Mouse (Mus musculus) thymus, postnatal 25 days (tissue): ENCODE measurements around the gene B4galnt3.

Experiments
- DNase-seq: peaks from one replicate; pipeline ENCODE4 v3.0.0; 2022

Gene B4galnt3

GRCm38 (mm10) chr6:120264151-120264550, 30.2 kb downstream of the B4galnt3 start:
- DNase-seq, result peak; percentile 14

DNA sequence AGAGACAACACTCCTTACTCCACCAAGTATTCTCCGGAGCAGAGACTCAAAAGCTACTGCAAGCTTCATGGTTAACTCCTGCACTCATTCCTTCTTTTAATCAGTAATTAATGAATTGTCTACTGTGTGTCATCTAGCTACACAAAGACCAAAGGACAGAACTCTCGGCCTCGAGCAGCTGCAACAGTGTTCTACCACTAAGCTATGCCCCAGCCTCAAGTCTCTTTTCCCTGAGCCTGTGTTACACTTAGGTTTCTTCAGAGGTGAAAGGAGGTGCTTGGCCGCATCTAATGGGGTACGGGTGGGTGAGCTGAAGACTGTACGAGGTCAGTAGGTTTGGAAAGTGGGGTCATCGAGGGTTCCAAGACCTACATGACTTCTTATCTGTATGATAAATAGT, 30.8 kb downstream of the B4galnt3 start:
- no peak for DNase-seq

DNA sequence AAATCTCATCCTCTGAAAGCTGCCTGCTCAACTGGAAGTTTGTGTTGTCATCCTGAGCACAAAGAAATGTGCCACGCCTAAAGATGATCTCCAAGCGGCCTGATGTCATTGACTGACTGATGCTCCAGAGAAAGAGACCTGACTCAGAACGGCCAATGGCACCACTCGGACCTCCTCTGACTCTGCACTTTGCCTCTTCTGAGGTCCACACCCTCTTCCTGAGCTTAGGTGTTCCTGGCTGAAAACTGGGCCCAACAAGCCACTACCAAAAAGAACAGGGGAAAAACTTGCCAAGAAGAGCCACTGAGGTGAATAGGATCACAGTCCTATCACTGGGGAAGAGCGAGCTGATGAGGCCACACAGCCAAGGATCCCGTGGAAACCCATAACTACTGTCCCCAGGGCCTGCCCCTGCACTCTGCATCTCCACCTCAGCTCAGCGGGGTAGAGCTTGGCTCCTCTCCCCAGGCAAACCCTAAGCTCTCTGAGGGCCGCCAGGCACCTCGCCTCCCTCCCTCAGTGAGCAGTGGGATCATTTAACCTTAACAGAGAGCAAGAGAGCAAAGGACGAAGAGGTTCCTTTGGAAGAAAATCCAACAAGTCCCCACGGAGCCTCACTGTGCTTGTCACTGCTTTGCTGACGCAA, 31.4 kb downstream of the B4galnt3 start:
- no peak for DNase-seq

- DNase-seq, result no peak
Measured at GRCm38 (mm10) chr6:120259481-120259880, 34.9 kb downstream of the B4galnt3 start.

- no peak for DNase-seq
Measured at GRCm38 (mm10) chr6:120256431-120256935, 37.9 kb downstream of the B4galnt3 start.

GRCm38 (mm10) chr6:120255701-120256100, 38.7 kb downstream of the B4galnt3 start:
- DNase-seq, result peak; percentile 15

DNA sequence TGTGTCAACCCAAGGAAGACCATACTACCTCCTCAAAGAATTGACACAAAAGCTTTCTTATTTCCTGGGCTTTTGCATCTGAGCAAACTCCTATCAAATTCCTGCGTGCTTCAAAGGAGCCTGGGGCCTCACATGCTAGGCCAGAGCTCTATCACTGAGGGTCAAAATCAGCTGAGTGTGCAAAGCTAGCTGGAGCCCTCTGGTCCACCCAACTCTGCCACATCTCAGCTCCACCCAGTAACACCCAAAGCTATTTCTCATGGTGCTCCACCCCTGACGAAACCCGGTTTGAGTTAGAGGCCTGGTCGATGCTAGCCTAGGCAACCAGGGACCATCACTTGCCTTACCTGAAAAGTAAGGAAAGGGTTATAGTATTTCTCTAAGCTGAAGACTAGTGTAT, 39.2 kb downstream of the B4galnt3 start:
- no peak for DNase-seq

DNA sequence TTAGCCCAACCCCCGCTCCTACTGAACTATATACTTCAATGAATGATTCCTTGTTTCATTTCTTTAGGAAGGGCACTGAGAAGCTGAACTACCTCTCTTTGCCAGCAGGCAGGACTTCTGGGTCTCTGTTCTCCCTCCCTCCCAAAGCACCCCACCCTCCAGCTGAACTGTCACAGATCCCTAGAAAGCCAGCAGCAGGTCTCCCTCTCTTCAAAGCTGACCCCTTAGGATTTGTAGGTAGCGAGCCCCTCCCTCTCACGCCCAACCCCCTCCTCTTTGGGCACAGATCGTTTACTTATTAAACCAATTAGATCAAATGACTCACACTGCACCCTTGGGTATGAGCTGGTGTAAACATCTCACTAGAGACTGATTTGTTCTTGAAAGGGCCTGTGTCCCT, 39.7 kb downstream of the B4galnt3 start:
- DNase-seq, result no peak

DNA sequence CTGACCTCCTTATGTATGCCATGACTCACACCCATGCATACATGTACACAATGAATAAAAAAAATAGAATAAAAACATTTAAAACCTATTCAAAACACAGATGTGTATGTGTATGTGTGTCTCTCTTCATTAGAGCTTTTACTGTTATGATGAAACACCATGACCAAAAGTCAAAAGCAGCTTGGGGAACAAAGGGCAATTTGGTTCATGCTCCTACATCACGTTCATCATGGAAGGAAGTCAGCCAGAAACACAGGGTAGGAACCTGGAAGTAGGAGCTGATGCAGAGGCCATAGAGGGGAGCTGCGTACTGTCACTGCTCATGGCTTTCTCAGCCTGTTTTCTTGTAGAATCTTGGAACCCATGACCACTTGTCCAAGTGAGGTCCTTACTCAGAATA, 41.6 kb downstream of the B4galnt3 start:
- no peak for DNase-seq

- no peak for DNase-seq
Measured at GRCm38 (mm10) chr6:120251010-120251409, 43.3 kb downstream of the B4galnt3 start.

GRCm38 (mm10) chr6:120249831-120250230, 44.5 kb downstream of the B4galnt3 start:
- no peak for DNase-seq

- no peak for DNase-seq
Measured at GRCm38 (mm10) chr6:120246676-120247075, 47.7 kb downstream of the B4galnt3 start.

- DNase-seq, result no peak
Measured at GRCm38 (mm10) chr6:120243250-120243649, 51.1 kb downstream of the B4galnt3 start.

- no peak for DNase-seq
Measured at GRCm38 (mm10) chr6:120242530-120242929, 51.8 kb downstream of the B4galnt3 start.

GRCm38 (mm10) chr6:120241453-120241852, 52.9 kb downstream of the B4galnt3 start:
- no peak for DNase-seq

DNA sequence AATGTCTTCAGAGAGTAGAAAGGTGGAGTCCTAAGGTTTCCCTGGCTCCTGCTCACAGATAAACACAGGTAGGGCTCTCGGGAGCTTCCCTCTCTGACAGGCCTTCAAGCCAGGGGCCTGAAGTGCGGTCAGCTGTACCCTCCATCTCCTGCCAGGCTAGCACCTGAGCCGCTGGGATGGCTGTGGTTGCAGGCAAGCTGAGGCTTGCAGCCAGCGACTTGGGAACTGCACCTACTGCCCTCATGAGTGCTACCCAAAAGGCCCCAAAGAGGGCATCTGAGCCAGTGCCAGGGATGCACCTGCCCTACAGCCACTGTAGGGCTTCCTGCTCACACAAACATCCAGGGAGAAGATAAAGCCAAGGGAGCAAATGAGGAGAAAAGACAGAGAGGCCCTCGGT, 53.9 kb downstream of the B4galnt3 start:
- DNase-seq, result no peak

GRCm38 (mm10) chr6:120235874-120236273, 58.5 kb downstream of the B4galnt3 start:
- no peak for DNase-seq

DNA sequence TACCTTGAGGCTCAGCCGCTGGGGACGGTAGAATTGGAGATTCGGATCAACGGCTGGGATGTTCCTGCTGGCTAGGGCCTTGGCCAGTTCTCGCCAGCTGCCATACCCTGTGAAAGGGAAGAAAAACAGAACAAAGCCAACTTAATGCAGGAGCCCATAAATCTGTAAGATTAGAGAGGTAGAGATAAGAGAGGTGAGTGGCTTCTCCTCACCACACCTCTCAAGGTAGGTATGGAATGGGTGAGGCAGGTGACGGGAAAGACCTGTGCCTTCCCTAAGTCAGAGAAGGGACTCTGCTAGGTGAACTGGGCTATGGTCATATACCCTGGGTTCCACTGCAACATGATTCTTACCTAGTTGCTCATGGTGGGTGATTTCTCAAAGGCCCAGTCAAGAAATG, 61.5 kb downstream of the B4galnt3 start:
- DNase-seq, result no peak

DNA sequence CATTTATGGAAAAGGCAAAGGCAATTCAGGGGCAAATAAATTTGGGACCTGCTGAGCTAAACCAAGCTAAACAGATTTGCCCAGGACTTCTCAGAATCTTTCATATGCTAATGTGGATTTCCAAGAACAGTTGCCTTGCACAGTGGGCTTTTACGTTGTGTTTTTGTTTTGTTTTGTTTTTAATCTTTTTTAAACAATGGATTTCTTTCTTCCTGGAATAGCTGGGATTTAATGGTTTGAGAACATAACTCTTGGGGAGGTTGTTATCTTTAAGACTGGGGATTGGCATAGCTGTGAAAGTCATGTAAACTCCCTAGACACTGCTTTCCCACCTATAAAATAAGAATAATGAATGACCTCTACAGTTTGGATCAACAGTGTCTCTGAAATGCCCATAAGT, 63.9 kb downstream of the B4galnt3 start:
- DNase-seq, result no peak

DNA sequence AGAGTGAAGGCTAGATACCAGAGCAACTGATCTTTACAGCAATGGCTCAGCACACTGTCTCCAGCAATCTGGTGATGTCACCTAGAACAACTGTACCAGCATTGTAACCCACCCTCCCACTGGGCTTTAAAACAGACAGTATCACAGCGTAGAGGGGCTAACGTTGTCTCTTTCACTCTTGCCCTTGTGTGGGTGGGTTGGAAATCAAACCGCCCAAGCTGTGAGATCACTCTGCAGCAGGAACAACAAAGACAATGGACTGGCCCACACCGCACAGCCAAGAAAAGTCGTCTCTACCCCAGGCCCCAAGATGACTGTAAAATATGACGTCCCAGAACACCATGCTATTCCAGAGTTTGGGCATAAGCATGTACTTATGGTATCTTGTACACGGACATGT, 64.6 kb downstream of the B4galnt3 start:
- DNase-seq, result no peak

DNA sequence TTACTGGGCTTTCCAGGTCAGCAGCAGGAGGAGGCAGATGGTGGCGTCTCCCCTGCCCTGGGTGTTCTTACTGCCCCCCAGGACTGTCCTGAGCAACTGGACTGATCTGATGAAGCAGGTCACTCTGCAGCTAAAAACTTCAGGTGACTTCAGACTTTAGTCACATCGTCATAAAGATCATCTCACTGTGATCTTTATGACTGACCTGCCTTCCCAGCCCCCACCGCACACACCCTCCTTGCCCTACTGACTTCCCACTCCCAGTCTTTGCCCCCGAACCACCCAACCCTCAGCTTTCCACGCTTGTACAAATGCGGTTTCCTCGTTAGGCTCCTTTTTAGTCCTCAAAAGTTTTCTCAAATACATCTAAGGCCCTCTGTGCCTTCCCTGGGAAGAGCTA, 67.3 kb downstream of the B4galnt3 start:
- no peak for DNase-seq

DNA sequence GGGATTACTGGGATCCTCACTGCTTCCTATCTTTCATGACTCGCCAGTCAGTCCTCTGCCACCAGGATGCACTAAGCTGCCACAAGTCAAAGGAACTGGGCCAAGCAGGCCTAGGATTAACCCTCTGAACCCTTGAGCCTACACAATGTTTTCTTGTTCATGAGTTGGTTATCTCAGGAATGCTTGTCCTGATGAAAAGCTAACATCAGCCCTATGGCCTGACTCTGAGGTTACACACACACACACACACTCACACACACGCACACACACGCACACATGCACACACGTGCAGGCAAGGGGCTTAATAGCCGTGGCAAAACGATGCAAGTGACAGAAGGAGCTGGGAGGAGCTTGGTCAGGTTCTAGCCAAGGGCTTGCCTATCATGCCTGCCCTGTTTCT, 69.0 kb downstream of the B4galnt3 start:
- no peak for DNase-seq

- peak; percentile 41 for DNase-seq
Measured at GRCm38 (mm10) chr6:120222669-120223068, 71.7 kb downstream of the B4galnt3 start.

GRCm38 (mm10) chr6:120219281-120219680, 75.1 kb downstream of the B4galnt3 start:
- no peak for DNase-seq

DNA sequence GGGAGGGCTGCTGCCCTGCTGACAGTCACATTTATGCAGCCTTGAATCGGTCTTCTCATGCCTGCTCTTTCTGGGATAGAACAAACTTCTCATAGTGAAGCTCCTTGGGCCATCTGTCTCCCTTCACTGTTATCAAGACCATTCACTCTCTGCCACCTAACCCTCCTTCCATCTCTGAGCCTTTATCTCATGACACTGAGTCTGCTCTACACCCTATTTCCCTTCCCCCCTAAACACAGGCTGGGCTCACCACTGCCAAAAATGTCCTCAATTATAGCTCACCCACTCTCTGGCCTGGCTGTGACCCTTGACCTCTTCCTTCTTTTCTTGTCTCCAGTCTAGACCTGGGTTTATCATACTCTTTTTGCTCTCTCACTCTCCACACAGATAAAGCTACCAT, 77.7 kb downstream of the B4galnt3 start:
- no peak for DNase-seq
